Mouse (Mus musculus) liver, adult 2 months (tissue): ENCODE results near the gene Camkmt.

ENCODE experiments used
- CTCF ChIP-seq: fragments of 200-500 bp; IDR thresholded peaks from 2 replicates; pipeline ENCODE4 v1.5.1; 2011; ENCODE audit warnings: low read depth, low read length, control low read depth
- POLR2A ChIP-seq: fragments of 200-500 bp; IDR thresholded peaks from 2 replicates; pipeline ENCODE4 v1.6.1; 2011; ENCODE audit warnings: low read length, control low read depth; ENCODE audit not compliant: insufficient read depth; ENCODE audit errors: extremely low read depth

DNA sequence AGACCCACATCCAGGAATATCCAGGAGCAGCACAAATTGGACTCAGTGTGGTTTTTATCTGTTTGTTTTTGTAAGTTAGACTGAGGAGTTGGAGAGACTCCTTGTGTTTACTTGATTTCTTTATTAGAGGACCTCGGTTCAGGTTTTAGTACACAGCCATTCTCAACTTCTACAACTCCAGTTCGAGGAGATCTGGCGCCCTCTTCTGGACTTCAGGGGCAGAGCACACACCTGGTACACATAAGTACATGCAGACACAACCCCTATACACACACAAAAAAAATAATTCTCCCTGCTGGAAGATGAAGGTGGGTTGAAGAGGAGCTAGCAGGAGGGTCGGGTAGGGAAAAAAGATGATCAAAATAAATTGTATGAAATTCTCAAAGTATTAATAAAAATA, 379.4 kb downstream of the Camkmt start:
- TF ChIP-seq POLR2A (no peak), CTCF (no peak)
